Mouse (Mus musculus): ENCODE data around the gene Zmynd8. TPM values are rescaled to one million over a fixed set of nuclear protein-coding genes. Genes with fewer than 3 reads are reported as not detected.

Zmynd8 gene
- polyA plus RNA-seq, 1 experiment from 2014 or later: 81.5 TPM

GRCm38 (mm10) chr2:165838606-165839316 is 60.1 kb downstream of the Zmynd8 start:
- no peaks in the 10 kb centered on the region for H3K9me3 ChIP-seq (ENCODE audit: control insufficient read depth, low read length)
- no peak overlapping the region; the same call in 1 of the 2 replicates for H3K9ac ChIP-seq (replicated peaks; ENCODE audit: low read depth, low read length)
- H3K4me2 ChIP-seq (ENCODE audit: low read length): no peak overlapping the region
- 53% methylated on average over 23 of the region's 23 CpGs for WGBS
- no peaks in the 10 kb centered on the region for H3K27me3 ChIP-seq (replicated peaks; ENCODE audit: control insufficient read depth, insufficient read depth, low read length)
- ATAC-seq: peak; percentile 71
- peaks cover 22% of the 10 kb centered on the region for H3K36me3 ChIP-seq (ENCODE audit: control insufficient read depth, insufficient read depth)
- peak overlapping the region; percentile 74 for H3K27ac ChIP-seq (ENCODE audit: low read length)
- H3K4me3 ChIP-seq (replicated peaks; ENCODE audit: low read length): no peak overlapping the region
- peaks cover 15% of the 10 kb centered on the region for H3K4me1 ChIP-seq (replicated peaks; ENCODE audit: control insufficient read depth, insufficient read depth, low read length)

- H3K9ac ChIP-seq (replicated peaks; ENCODE audit: low read depth, low read length): no peak overlapping the region
- no peaks in the 10 kb centered on the region for H3K9me3 ChIP-seq (ENCODE audit: control insufficient read depth, low read length)
- peaks cover 18% of the 10 kb centered on the region for H3K36me3 ChIP-seq (ENCODE audit: control insufficient read depth, insufficient read depth)
- ATAC-seq: no peak
- H3K4me3 ChIP-seq (replicated peaks; ENCODE audit: low read length): no peak overlapping the region
- peaks cover 33% of the 10 kb centered on the region for H3K4me1 ChIP-seq (replicated peaks; ENCODE audit: control insufficient read depth, insufficient read depth, low read length)
- no peak overlapping the region for H3K4me2 ChIP-seq (ENCODE audit: low read length)
- WGBS: 91% methylated on average over 13 of the region's 13 CpGs
- no peak overlapping the region for H3K27ac ChIP-seq (ENCODE audit: low read length)
- no peaks in the 10 kb centered on the region for H3K27me3 ChIP-seq (replicated peaks; ENCODE audit: control insufficient read depth, insufficient read depth, low read length)
Measured at GRCm38 (mm10) chr2:165834601-165835000, 64.2 kb downstream of the Zmynd8 start.

- peaks cover 18% of the 10 kb centered on the region for H3K36me3 ChIP-seq (ENCODE audit: control insufficient read depth, insufficient read depth)
- no peaks in the 10 kb centered on the region for H3K27me3 ChIP-seq (replicated peaks; ENCODE audit: control insufficient read depth, insufficient read depth, low read length)
- no peak overlapping the region for H3K4me3 ChIP-seq (replicated peaks; ENCODE audit: low read length)
- ATAC-seq: no peak
- WGBS: 55% methylated on average over 9 of the region's 9 CpGs
- H3K4me2 ChIP-seq (ENCODE audit: low read length): no peak overlapping the region
- H3K9me3 ChIP-seq (ENCODE audit: control insufficient read depth, low read length): no peaks in the 10 kb centered on the region
- peaks cover 25% of the 10 kb centered on the region for H3K4me1 ChIP-seq (replicated peaks; ENCODE audit: control insufficient read depth, insufficient read depth, low read length)
- no peak overlapping the region for H3K9ac ChIP-seq (replicated peaks; ENCODE audit: low read depth, low read length)
- no peak overlapping the region for H3K27ac ChIP-seq (ENCODE audit: low read length)
Measured at GRCm38 (mm10) chr2:165833468-165833867, 65.3 kb downstream of the Zmynd8 start.

GRCm38 (mm10) chr2:165832720-165833119 is 66.1 kb downstream of the Zmynd8 start:
- Histone ChIP-seq H3K9me3 (ENCODE audit: control insufficient read depth, low read length) (no peaks in the 10 kb centered on the region), H3K4me2 (ENCODE audit: low read length) (no peak overlapping the region), H3K9ac (replicated peaks; ENCODE audit: low read depth, low read length) (no peak overlapping the region), H3K36me3 (ENCODE audit: control insufficient read depth, insufficient read depth) (peaks cover 21% of the 10 kb centered on the region), H3K4me3 (replicated peaks; ENCODE audit: low read length) (no peak overlapping the region), H3K4me1 (replicated peaks; ENCODE audit: control insufficient read depth, insufficient read depth, low read length) (peaks cover 21% of the 10 kb centered on the region), H3K27me3 (replicated peaks; ENCODE audit: control insufficient read depth, insufficient read depth, low read length) (no peaks in the 10 kb centered on the region), H3K27ac (ENCODE audit: low read length) (peak overlapping the region; percentile 62)
- 82% methylated on average over 9 of the region's 9 CpGs for WGBS
- no peak for ATAC-seq

- WGBS: 57% methylated on average over 9 of the region's 9 CpGs
- ATAC-seq: peak; percentile 60
- H3K4me1 ChIP-seq (replicated peaks; ENCODE audit: control insufficient read depth, insufficient read depth, low read length): peaks cover 21% of the 10 kb centered on the region
- no peak overlapping the region for H3K9ac ChIP-seq (replicated peaks; ENCODE audit: low read depth, low read length)
- H3K9me3 ChIP-seq (ENCODE audit: control insufficient read depth, low read length): no peaks in the 10 kb centered on the region
- H3K36me3 ChIP-seq (ENCODE audit: control insufficient read depth, insufficient read depth): peaks cover 21% of the 10 kb centered on the region
- H3K4me2 ChIP-seq (ENCODE audit: low read length): no peak overlapping the region
- H3K27ac ChIP-seq (ENCODE audit: low read length): peak overlapping the region; percentile 62
- H3K27me3 ChIP-seq (replicated peaks; ENCODE audit: control insufficient read depth, insufficient read depth, low read length): no peaks in the 10 kb centered on the region
- no peak overlapping the region for H3K4me3 ChIP-seq (replicated peaks; ENCODE audit: low read length)
Measured at GRCm38 (mm10) chr2:165832295-165832694, 66.5 kb downstream of the Zmynd8 start.

- H3K27me3 ChIP-seq (replicated peaks; ENCODE audit: control insufficient read depth, insufficient read depth, low read length): no peaks in the 10 kb centered on the region
- no peak overlapping the region for H3K4me3 ChIP-seq (replicated peaks; ENCODE audit: low read length)
- peaks cover 21% of the 10 kb centered on the region for H3K4me1 ChIP-seq (replicated peaks; ENCODE audit: control insufficient read depth, insufficient read depth, low read length)
- 80% methylated on average over 8 of the region's 8 CpGs for WGBS
- no peak overlapping the region for H3K4me2 ChIP-seq (ENCODE audit: low read length)
- H3K36me3 ChIP-seq (ENCODE audit: control insufficient read depth, insufficient read depth): peaks cover 21% of the 10 kb centered on the region
- no peaks in the 10 kb centered on the region for H3K9me3 ChIP-seq (ENCODE audit: control insufficient read depth, low read length)
- ATAC-seq: no peak
- H3K27ac ChIP-seq (ENCODE audit: low read length): peak overlapping the region; percentile 39
- no peak overlapping the region for H3K9ac ChIP-seq (replicated peaks; ENCODE audit: low read depth, low read length)
Measured at GRCm38 (mm10) chr2:165831637-165832289, 67.1 kb downstream of the Zmynd8 start.

- no peak overlapping the region for H3K4me2 ChIP-seq (ENCODE audit: low read length)
- no peak overlapping the region for H3K4me3 ChIP-seq (replicated peaks; ENCODE audit: low read length)
- peaks cover 14% of the 10 kb centered on the region; the same call in 1 of the 2 replicates for H3K36me3 ChIP-seq (ENCODE audit: control insufficient read depth, insufficient read depth)
- no peak overlapping the region for H3K27ac ChIP-seq (ENCODE audit: low read length)
- H3K4me1 ChIP-seq (replicated peaks; ENCODE audit: control insufficient read depth, insufficient read depth, low read length): peaks cover 21% of the 10 kb centered on the region
- H3K9me3 ChIP-seq (ENCODE audit: control insufficient read depth, low read length): no peaks in the 10 kb centered on the region
- ATAC-seq: 0 out of 2 replicates have a peak, but pooled peaks have one; percentile 22
- no peak overlapping the region for H3K9ac ChIP-seq (replicated peaks; ENCODE audit: low read depth, low read length)
- 19% methylated on average over 12 of the region's 12 CpGs for WGBS
- no peaks in the 10 kb centered on the region for H3K27me3 ChIP-seq (replicated peaks; ENCODE audit: control insufficient read depth, insufficient read depth, low read length)
Measured at GRCm38 (mm10) chr2:165828770-165829169, 70.0 kb downstream of the Zmynd8 start.

- H3K27me3 ChIP-seq (replicated peaks; ENCODE audit: control insufficient read depth, insufficient read depth, low read length): no peaks in the 10 kb centered on the region
- H3K4me3 ChIP-seq (replicated peaks; ENCODE audit: low read length): no peak overlapping the region
- WGBS: 65% methylated on average over 10 of the region's 10 CpGs
- no peak overlapping the region for H3K27ac ChIP-seq (ENCODE audit: low read length)
- peak; percentile 63 for ATAC-seq
- no peak overlapping the region for H3K4me2 ChIP-seq (ENCODE audit: low read length)
- peaks cover 11% of the 10 kb centered on the region; the same call in 1 of the 2 replicates for H3K36me3 ChIP-seq (ENCODE audit: control insufficient read depth, insufficient read depth)
- H3K4me1 ChIP-seq (replicated peaks; ENCODE audit: control insufficient read depth, insufficient read depth, low read length): peaks cover 3% of the 10 kb centered on the region
- H3K9me3 ChIP-seq (ENCODE audit: control insufficient read depth, low read length): no peaks in the 10 kb centered on the region
- no peak overlapping the region for H3K9ac ChIP-seq (replicated peaks; ENCODE audit: low read depth, low read length)
Measured at GRCm38 (mm10) chr2:165825964-165826712, 72.7 kb downstream of the Zmynd8 start.

GRCm38 (mm10) chr2:165825261-165825900 is 73.4 kb downstream of the Zmynd8 start:
- 87% methylated on average over 17 of the region's 17 CpGs for WGBS
- Histone ChIP-seq H3K4me1 (replicated peaks; ENCODE audit: control insufficient read depth, insufficient read depth, low read length) (peaks cover 3% of the 10 kb centered on the region), H3K36me3 (ENCODE audit: control insufficient read depth, insufficient read depth) (peaks cover 11% of the 10 kb centered on the region; the same call in 1 of the 2 replicates), H3K27me3 (replicated peaks; ENCODE audit: control insufficient read depth, insufficient read depth, low read length) (no peaks in the 10 kb centered on the region), H3K4me2 (ENCODE audit: low read length) (no peak overlapping the region), H3K27ac (ENCODE audit: low read length) (no peak overlapping the region), H3K9ac (replicated peaks; ENCODE audit: low read depth, low read length) (no peak overlapping the region), H3K9me3 (ENCODE audit: control insufficient read depth, low read length) (no peaks in the 10 kb centered on the region), H3K4me3 (replicated peaks; ENCODE audit: low read length) (no peak overlapping the region)
- ATAC-seq: no peak
